Mouse (Mus musculus): Measurements from ENCODE around the gene Pigu. TPM values are rescaled to one million over a fixed set of nuclear protein-coding genes. Genes with fewer than 3 reads are reported as not detected.

Gene Pigu
- total and polyA plus RNA-seq, 3 experiments, result 30.1 to 59.0 TPM; not detected in 1

DNA sequence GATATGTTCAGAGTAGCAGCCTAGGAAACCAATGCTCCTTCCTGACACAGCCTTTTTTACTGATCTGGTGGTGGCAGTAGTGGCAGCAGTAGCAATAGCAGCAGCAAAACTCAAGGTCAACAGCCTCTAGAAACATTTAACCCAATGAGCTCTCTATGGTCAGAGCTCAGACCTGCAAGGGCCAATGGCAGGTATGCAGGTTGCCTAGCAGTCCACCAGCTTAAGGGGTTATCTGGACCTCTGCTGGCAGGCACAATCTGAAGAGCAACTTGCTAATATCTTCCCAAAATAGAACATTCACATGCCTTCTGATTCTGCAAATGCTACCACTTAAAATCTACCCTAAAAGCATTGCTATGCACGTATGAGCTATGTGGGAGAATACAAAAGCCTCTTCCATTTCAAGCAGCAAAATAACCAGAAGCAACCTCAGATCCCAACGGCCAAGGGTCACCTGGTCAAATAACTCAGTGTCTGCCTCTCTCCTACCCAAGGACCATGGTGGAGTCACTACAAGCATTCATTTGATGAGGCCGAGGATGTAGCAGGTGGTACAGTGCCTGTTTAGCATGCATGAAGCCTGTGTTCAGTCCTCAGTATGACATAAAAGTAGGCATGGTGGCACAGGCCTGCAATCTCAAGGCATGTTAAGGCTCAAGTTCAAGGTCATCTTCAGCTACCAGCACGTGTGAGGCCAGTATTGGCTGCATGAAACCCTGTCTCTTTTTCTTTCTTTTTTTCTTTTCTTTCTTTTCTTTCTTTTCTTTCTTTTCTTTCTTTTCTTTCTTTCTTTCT, 69.6 kb downstream of the Pigu start (continued):
- no peak for TF ChIP-seq JUND (IDR thresholded peaks at IDR 0.05; ENCODE audit: low read depth, low read length)
- TF ChIP-seq MAZ (IDR thresholded peaks at IDR 0.05; ENCODE audit: low read depth, low read length), result no peak

GRCm38 (mm10) chr2:155285744-155286143, 71.5 kb downstream of the Pigu start:
- Histone ChIP-seq H3K79me2 (ENCODE audit: control insufficient read depth, insufficient read depth, low read length, poor library complexity) (no peaks in the 10 kb centered on the region), H3K27ac (ENCODE audit: control insufficient read depth, low read depth, low read length) (no peak overlapping the region), H3K9ac (ENCODE audit: control insufficient read depth, low read depth, low read length, poor library complexity, severe bottlenecking) (no peak overlapping the region), H3K27me3 (ENCODE audit: control insufficient read depth in 1 of 2, insufficient read depth in 2 of 2, low read length in 2 of 2) (no peaks in the 10 kb centered on the region), H3K36me3 (ENCODE audit: control insufficient read depth in 1 of 2, insufficient read depth in 2 of 2, low read length in 2 of 2) (peaks cover 0 to 1% of the 10 kb centered on the region in 2 experiments; a peak in 2 of 4 replicates), H3K4me1 (ENCODE audit: control insufficient read depth in 1 of 2, insufficient read depth in 2 of 2, low read length in 2 of 2) (no peaks in the 10 kb centered on the region), H3K4me3 (ENCODE audit: control insufficient read depth in 1 of 2, insufficient read depth in 1 of 2, low read depth in 2 of 2, low read length in 2 of 2) (no peak overlapping the region), H3K9me3 (replicated peaks; ENCODE audit: insufficient read depth, low read length) (no peaks in the 10 kb centered on the region)
- TF ChIP-seq RAD21 (IDR thresholded peaks at IDR 0.05; ENCODE audit: low read depth, low read length), result no peak
- no peak for TF ChIP-seq USF2 (IDR thresholded peaks at IDR 0.05; ENCODE audit: borderline replicate concordance in 1 of 2, insufficient read depth in 1 of 2, low read depth in 1 of 2, low read length in 2 of 2)
- TF ChIP-seq E2F4 (IDR thresholded peaks at IDR 0.05; ENCODE audit: borderline replicate concordance, low read depth, low read length), result no peak
- TF ChIP-seq ZC3H11A (IDR thresholded peaks at IDR 0.05; ENCODE audit: low read depth, low read length), result no peak
- TF ChIP-seq MYB (IDR thresholded peaks at IDR 0.05; ENCODE audit: low read depth, low read length), result no peak
- TF ChIP-seq ZNF384 (IDR thresholded peaks at IDR 0.05; ENCODE audit: low read depth, low read length), result no peak
- TF ChIP-seq KAT2A (conservative IDR thresholded peaks at IDR 0.05; ENCODE audit: low read depth, low read length), result no peak
- TF ChIP-seq RCOR1 (IDR thresholded peaks at IDR 0.05; ENCODE audit: low read depth, low read length), result no peak
- TF ChIP-seq POLR2A (IDR thresholded peaks at IDR 0.05; ENCODE audit: control insufficient read depth in 1 of 2, insufficient read depth in 1 of 2, low read depth in 1 of 2, low read length in 2 of 2, poor library complexity in 1 of 2), result no peak
- no peak for TF ChIP-seq JUND (IDR thresholded peaks at IDR 0.05; ENCODE audit: low read depth, low read length)
- no peak for TF ChIP-seq ZMIZ1 (IDR thresholded peaks at IDR 0.05; ENCODE audit: low read depth, low read length)
- TF ChIP-seq TBP (IDR thresholded peaks at IDR 0.05; ENCODE audit: low read depth, low read length), result no peak
- no peak for TF ChIP-seq POLR2AphosphoS2 (IDR thresholded peaks at IDR 0.05; ENCODE audit: low read length)
- DNase-seq (ENCODE audit: low read depth, low spot score), result no peak

- Histone ChIP-seq H3K9me3 (replicated peaks; ENCODE audit: insufficient read depth, low read length) (no peaks in the 10 kb centered on the region), H3K4me3 (ENCODE audit: control insufficient read depth in 1 of 2, insufficient read depth in 1 of 2, low read depth in 2 of 2, low read length in 2 of 2) (no peak overlapping the region), H3K27me3 (ENCODE audit: control insufficient read depth in 1 of 2, insufficient read depth in 2 of 2, low read length in 2 of 2) (no peaks in the 10 kb centered on the region), H3K9ac (ENCODE audit: control insufficient read depth, low read depth, low read length, poor library complexity, severe bottlenecking) (no peak overlapping the region), H3K27ac (ENCODE audit: control insufficient read depth, low read depth, low read length) (no peak overlapping the region), H3K4me1 (ENCODE audit: control insufficient read depth in 1 of 2, insufficient read depth in 2 of 2, low read length in 2 of 2) (no peaks in the 10 kb centered on the region), H3K36me3 (ENCODE audit: control insufficient read depth in 1 of 2, insufficient read depth in 2 of 2, low read length in 2 of 2) (peaks cover 0 to 1% of the 10 kb centered on the region in 2 experiments; a peak in 2 of 4 replicates), H3K79me2 (ENCODE audit: control insufficient read depth, insufficient read depth, low read length, poor library complexity) (no peaks in the 10 kb centered on the region)
- TF ChIP-seq ZKSCAN1 (IDR thresholded peaks at IDR 0.05; ENCODE audit: low read depth, low read length), result no peak
- no peak for TF ChIP-seq CTCF (IDR thresholded peaks at IDR 0.05 in 2 of 3, conservative IDR thresholded peaks at IDR 0.05 in 1 of 3; ENCODE audit: control insufficient read depth in 1 of 3, insufficient read depth in 1 of 3, low read depth in 2 of 3, low read length in 3 of 3, poor library complexity in 1 of 3, severe bottlenecking in 1 of 3)
- no peak for TF ChIP-seq TBP (IDR thresholded peaks at IDR 0.05; ENCODE audit: low read depth, low read length)
- no peak for TF ChIP-seq EP300 (IDR thresholded peaks at IDR 0.05; ENCODE audit: low read depth in 1 of 2, low read length in 2 of 2)
- TF ChIP-seq MAZ (IDR thresholded peaks at IDR 0.05; ENCODE audit: low read depth, low read length), result no peak
- TF ChIP-seq USF1 (IDR thresholded peaks at IDR 0.05; ENCODE audit: low read depth, low read length), result no peak
- TF ChIP-seq TAL1 (IDR thresholded peaks at IDR 0.05; ENCODE audit: low read length), result no peak
- TF ChIP-seq BHLHE40 (IDR thresholded peaks at IDR 0.05; ENCODE audit: borderline replicate concordance, low read depth, low read length), result no peak
- no peak for TF ChIP-seq NELFE (IDR thresholded peaks at IDR 0.05; ENCODE audit: low read depth, low read length)
- TF ChIP-seq CHD2 (IDR thresholded peaks at IDR 0.05; ENCODE audit: low read length), result no peak
- no peak for TF ChIP-seq NRF1 (IDR thresholded peaks at IDR 0.05; ENCODE audit: insufficient read depth, low read depth, low read length, poor library complexity, severe bottlenecking)
- TF ChIP-seq ZNF384 (IDR thresholded peaks at IDR 0.05; ENCODE audit: low read depth, low read length), result no peak
- TF ChIP-seq E2F4 (IDR thresholded peaks at IDR 0.05; ENCODE audit: borderline replicate concordance, low read depth, low read length), result no peak
- no peak for TF ChIP-seq TCF12 (IDR thresholded peaks at IDR 0.05; ENCODE audit: low read depth, low read length)
- TF ChIP-seq MAFK (IDR thresholded peaks at IDR 0.05; ENCODE audit: borderline replicate concordance, low read depth, low read length), result no peak
- no peak for TF ChIP-seq MEF2A (IDR thresholded peaks at IDR 0.05; ENCODE audit: extremely low read depth, insufficient replicate concordance, low read depth, low read length, poor library complexity, severe bottlenecking)
- no peak for TF ChIP-seq GABPA (IDR thresholded peaks at IDR 0.05; ENCODE audit: low read depth, low read length)
- TF ChIP-seq ELF1 (IDR thresholded peaks at IDR 0.05; ENCODE audit: low read depth, low read length), result no peak
- no peak for DNase-seq (ENCODE audit: low read depth, low spot score)
Measured at GRCm38 (mm10) chr2:155284647-155285046, 72.6 kb downstream of the Pigu start.

All from MEL (cell line).